Mouse (Mus musculus) regulatory T cell (primary cell): ENCODE results near the gene Nup210l.
"Not testable (repeated sequence)": the region's sequence is repeated elsewhere in the genome, so short reads cannot be mapped to it uniquely, and the experiment has no call there.

Experiments used
- in situ Hi-C: fragments of 300-600 bp; cut with MboI, MseI; formaldehyde crosslinking; loops from one replicate; pipeline ENCODE4 v1.15.1; 2025; ENCODE audit warnings: high pct_unique_total_duplicates

Nup210l gene

GRCm38 (mm10) chr3:90090892-90091291 is 13.0 kb upstream of the Nup210l start:
- in situ Hi-C loops: no loop called here

- in situ Hi-C loops: no loop called here
Measured at GRCm38 (mm10) chr3:90094453-90094852, 9.5 kb upstream of the Nup210l start.

GRCm38 (mm10) chr3:90097928-90098327 is 6.0 kb upstream of the Nup210l start:
- in situ Hi-C loops: no loop called here

DNA sequence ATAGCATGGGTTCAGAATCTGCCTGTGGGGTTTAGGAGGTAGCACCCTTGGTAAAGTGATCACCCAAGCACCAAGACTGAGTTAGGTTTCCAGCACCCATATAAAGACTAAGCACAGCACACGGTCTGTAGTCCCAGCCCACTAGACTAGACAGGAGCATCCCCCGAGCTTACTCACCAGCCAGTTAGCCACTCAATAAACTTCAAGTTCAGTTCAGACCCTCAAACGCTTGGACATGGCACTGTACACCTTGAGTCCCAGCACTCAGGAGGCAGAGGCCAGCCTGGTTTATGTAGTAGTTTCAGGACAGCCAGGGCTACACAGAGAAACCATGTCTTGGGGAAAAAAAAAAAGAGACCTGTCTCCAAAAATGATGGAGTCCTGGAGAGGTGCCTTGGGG is 2.9 kb upstream of the Nup210l start:
- in situ Hi-C loops: no loop called here

GRCm38 (mm10) chr3:90101673-90102072 is 2.3 kb upstream of the Nup210l start:
- in situ Hi-C loops: no loop called here

GRCm38 (mm10) chr3:90102239-90102638 is 1.7 kb upstream of the Nup210l start:
- in situ Hi-C loops: no loop called here

DNA sequence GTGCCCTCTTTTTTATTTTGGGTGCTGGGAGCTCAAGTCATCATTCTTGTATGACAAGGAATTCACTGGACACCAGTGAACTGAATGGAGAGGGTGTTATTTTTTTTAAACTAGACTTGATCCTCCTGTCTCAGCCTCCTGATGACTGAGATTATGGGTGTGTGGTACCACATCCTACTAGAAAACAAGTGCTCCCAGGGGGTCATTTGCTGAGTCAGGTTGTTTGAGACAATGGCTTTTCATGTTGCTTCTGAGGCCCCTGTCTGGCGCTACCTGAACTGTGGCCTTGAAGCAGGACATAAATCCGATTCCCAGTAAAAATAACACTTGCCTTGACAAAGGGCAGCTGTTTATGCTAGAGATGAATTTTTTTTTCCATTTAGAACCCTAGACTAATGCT is 756 bp upstream of the Nup210l start:
- in situ Hi-C loops: no loop called here

GRCm38 (mm10) chr3:90111706-90112105 is 7.8 kb downstream of the Nup210l start:
- in situ Hi-C loops: loop anchor here (5.0 kb wide), 1 partner anchor 41 kb away; no protein-coding TSS in a partner anchor

GRCm38 (mm10) chr3:90114342-90114741 is 10.4 kb downstream of the Nup210l start:
- in situ Hi-C loops: loop anchor here (5.0 kb wide), 1 partner anchor 38 kb away; no protein-coding TSS in a partner anchor

GRCm38 (mm10) chr3:90115526-90115925 is 11.6 kb downstream of the Nup210l start:
- in situ Hi-C loops: no loop called here

- in situ Hi-C loops: no loop called here
Measured at GRCm38 (mm10) chr3:90118132-90118790, 14.3 kb downstream of the Nup210l start.

GRCm38 (mm10) chr3:90122036-90122435 is 18.1 kb downstream of the Nup210l start:
- in situ Hi-C loops: not testable (repeated sequence)

DNA sequence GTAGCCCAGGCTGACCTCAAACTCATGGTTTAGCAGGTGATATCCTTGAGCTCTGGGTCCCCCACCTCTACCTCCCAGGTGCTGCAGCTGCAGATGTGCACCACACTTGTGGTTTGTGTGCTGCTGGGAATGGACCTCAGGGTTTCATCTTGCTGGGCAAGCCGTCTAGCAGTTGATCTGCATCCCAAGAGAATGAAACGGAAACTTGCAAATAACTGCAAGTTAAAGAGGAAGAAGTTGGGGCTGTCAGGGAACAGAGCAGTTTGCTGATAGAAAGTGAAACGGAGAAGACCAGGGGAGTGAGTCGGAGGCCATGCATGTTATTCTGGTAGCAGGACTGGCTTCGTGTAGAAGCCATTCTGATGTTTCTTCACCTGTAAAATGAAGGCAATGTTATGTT is 21.8 kb downstream of the Nup210l start:
- in situ Hi-C loops: loop anchor here (25.0 kb wide), 1 partner anchor 588 kb away; no protein-coding TSS in a partner anchor

DNA sequence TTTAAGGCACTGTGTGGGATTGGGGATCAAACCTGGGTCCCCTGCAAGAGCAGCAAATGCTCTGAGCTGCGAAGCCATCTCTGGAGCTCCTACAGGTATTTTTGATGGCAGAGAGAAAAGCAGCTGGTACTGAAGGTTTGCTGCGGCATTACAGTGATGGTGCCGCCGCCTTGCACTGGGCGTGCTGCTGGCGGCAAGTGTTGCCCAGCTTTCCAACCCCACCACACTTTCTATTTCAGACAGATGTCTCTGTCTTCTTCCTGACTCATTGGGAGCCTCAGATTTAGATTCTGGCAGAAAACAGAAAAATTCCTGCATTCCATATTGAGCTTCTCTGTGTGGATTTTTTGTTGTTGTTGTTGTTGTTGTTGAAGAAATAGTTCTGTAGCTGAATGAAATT is 23.9 kb downstream of the Nup210l start:
- in situ Hi-C loops: loop anchor here (25.0 kb wide), 1 partner anchor 591 kb away; no protein-coding TSS in a partner anchor

DNA sequence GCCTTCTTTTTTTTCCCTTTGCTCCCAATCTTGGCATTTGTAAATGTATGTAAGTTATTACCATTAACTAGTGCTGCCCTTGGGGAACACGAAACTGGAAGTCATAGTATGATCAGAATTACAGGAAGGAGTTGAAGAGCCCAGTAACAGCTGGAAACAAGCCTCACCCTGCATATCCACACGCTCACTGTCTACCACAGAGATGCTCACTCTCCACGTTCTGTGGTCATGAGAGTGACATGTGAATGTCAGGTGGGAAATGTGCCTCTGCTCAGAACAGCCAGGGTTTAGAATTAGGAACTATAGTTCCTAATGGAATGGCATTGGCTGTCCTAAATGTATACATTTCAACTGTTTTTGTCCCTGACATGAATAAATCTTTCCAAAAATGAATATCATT is 28.8 kb downstream of the Nup210l start:
- in situ Hi-C loops: loop anchor here (25.0 kb wide), 1 partner anchor 595 kb away; no protein-coding TSS in a partner anchor

DNA sequence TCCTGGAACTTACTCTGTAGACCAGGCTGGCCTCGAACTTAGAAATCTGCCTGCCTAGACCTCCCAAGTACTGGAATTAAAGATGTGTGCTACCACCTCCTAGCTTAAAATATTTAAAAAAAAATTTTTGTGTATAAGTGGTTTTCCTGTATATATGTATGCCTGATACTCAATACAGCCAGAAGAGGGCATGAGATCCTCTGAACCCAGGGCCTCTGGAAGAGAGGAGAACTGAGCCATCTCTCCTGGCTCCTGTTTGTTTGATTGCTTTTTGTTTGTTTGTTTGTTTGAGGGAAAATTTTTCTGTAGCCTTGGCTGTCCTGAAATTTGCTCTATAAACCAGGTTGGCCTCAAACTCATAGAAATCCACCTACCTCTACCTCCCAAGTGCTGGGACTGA is 29.4 kb downstream of the Nup210l start:
- in situ Hi-C loops: loop anchor here (25.0 kb wide), 1 partner anchor 596 kb away; no protein-coding TSS in a partner anchor

DNA sequence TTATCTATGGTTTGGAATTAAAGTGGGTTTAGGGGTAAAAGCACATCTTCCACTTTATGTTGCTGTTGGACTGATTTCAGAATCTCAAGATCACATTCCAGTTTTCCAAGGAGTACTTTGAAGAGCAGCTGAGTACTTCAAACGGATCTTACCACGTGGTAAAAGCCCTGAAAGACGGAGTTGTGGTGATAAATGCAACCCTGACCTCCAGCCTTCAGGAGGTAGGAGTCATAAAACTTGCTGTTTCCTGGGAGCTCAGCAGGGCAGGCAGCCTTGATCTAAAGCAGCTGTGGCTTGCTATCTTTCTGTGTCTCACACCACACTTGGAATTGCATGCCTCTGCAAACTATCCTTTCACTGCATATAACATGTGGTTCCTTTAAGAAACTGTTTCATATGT is 30.6 kb downstream of the Nup210l start:
- in situ Hi-C loops: loop anchor here (25.0 kb wide), 1 partner anchor 597 kb away; no protein-coding TSS in a partner anchor

GRCm38 (mm10) chr3:90134993-90135392 is 31.1 kb downstream of the Nup210l start:
- in situ Hi-C loops: loop anchor here (25.0 kb wide), 1 partner anchor 598 kb away; no protein-coding TSS in a partner anchor

- in situ Hi-C loops: loop anchor here (25.0 kb wide), 1 partner anchor 599 kb away; no protein-coding TSS in a partner anchor
Measured at GRCm38 (mm10) chr3:90136660-90137059, 32.7 kb downstream of the Nup210l start.

GRCm38 (mm10) chr3:90137606-90138005 is 33.7 kb downstream of the Nup210l start:
- in situ Hi-C loops: loop anchor here (25.0 kb wide), 1 partner anchor 600 kb away; no protein-coding TSS in a partner anchor

DNA sequence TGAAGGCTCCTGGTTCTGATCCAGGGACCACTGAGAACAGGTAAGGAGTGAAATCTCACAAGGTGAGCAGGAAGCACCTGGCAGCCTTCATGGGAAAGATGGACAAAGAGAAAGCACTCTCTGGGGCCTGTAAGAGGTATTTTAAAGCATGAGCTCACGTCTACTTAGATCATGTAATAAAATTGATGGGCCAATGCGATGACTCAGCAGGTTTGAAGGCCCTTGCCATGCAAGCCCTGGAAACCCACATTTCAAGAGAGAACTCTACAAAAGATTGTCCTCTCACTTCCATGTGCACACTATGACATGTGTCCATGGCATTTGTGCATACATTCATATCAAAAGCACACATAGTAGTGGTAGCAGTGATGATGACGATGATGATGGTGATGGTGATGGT is 36.0 kb downstream of the Nup210l start:
- in situ Hi-C loops: loop anchor here (25.0 kb wide), 1 partner anchor 603 kb away; no protein-coding TSS in a partner anchor

- in situ Hi-C loops: loop anchor here (25.0 kb wide), 1 partner anchor 608 kb away; no protein-coding TSS in a partner anchor
Measured at GRCm38 (mm10) chr3:90145461-90145860, 41.5 kb downstream of the Nup210l start.

- in situ Hi-C loops: loop anchor here (25.0 kb wide), 1 partner anchor 609 kb away; no protein-coding TSS in a partner anchor
Measured at GRCm38 (mm10) chr3:90146651-90147050, 42.7 kb downstream of the Nup210l start.
